Mouse (Mus musculus) splenic B cell, adult 2 months (primary cell): ENCODE data around the gene D3Ertd254e.

Source experiments
- DNase-seq: peaks from one replicate; pipeline ENCODE4 v3.0.0-alpha.2; 2011; ENCODE audit warnings: low read depth, low spot score
- H3K27me3 ChIP-seq: 2 replicates; pipeline ENCODE4 v1.6.1; 2012; ENCODE audit warnings: mild to moderate bottlenecking, low read length, moderate library complexity, mixed read lengths; ENCODE audit not compliant: control insufficient read depth, poor library complexity, insufficient read depth, severe bottlenecking
- H3K36me3 ChIP-seq: 2 replicates; pipeline ENCODE4 v1.6.1; 2012; ENCODE audit warnings: mild to moderate bottlenecking, low read length, moderate library complexity, mixed read lengths; ENCODE audit not compliant: control insufficient read depth, poor library complexity, insufficient read depth, severe bottlenecking

Gene D3Ertd254e

GRCm38 (mm10) chr3:36189243-36189642, 38.4 kb downstream of the D3Ertd254e start:
- DNase-seq, result no peak
- Histone ChIP-seq H3K27me3 (no peaks in the 10 kb centered on the region), H3K36me3 (no peaks in the 10 kb centered on the region)

DNA sequence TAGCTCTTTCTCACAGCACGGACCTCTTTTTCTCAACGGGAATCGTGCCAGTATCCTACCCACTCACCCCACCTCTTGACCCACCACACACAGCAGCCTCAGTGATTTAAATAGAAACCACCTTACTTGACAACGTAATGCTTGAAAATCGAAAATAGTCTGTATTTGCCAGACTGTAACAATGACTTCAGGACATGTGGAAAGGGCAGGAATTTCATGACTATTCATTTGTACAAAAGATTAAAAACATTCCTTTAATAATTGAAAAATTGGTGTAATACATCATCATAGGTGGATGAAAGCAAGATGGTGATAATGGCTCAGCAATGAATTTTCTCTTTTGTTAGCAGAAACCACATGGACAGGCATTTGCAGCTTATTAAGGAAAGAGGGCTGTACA, 50.3 kb downstream of the D3Ertd254e start:
- no peak for DNase-seq
- H3K27me3 ChIP-seq, result no peaks in the 10 kb centered on the region
- H3K36me3 ChIP-seq, result no peaks in the 10 kb centered on the region

GRCm38 (mm10) chr3:36202932-36203331, 52.1 kb downstream of the D3Ertd254e start:
- Histone ChIP-seq H3K27me3 (no peaks in the 10 kb centered on the region), H3K36me3 (no peaks in the 10 kb centered on the region)
- DNase-seq, result no peak

GRCm38 (mm10) chr3:36207520-36208264, 56.9 kb downstream of the D3Ertd254e start:
- no peaks in the 10 kb centered on the region for H3K36me3 ChIP-seq
- H3K27me3 ChIP-seq, result no peaks in the 10 kb centered on the region
- DNase-seq, result no peak

DNA sequence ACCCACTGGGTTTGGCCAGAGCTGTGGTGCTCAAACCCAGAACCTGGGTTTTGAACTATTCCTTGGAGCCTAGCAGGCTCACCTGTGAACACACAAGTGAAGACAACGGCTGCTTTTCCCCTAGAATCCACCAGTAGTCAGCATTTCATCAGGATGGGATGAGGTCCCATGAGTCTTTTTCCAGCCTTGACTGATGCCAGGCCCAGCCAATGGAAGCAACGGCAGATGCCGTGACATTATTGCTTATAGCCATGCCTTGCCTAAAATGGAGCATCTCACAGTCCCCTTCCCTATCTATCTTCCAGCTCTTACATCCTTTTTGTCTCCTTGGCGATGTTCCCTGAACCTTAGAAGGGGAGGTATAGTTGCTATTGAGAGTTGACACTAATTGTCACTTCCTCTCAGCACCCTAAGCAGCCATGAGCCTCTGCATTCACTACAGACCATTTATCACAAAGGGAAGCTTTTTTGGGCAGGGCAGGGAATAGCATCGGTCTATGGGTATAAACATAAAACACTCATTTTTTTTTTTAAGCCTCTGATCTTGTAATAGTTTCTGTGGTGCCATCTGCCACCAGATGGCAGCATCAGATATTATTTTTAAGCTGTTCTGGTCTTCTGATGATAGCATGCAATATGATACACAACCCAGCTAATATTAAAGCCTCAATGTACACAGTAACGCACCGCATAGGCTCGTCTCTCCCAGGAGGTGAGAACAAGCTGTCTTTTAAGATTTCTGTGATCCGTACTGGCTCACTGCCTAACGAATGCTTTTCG, 59.1 kb downstream of the D3Ertd254e start:
- H3K36me3 ChIP-seq, result no peaks in the 10 kb centered on the region
- H3K27me3 ChIP-seq, result no peaks in the 10 kb centered on the region
- DNase-seq, result peak; percentile 40

GRCm38 (mm10) chr3:36210939-36211338, 60.1 kb downstream of the D3Ertd254e start:
- H3K27me3 ChIP-seq, result no peaks in the 10 kb centered on the region
- DNase-seq, result no peak
- no peaks in the 10 kb centered on the region for H3K36me3 ChIP-seq

GRCm38 (mm10) chr3:36212758-36213157, 61.9 kb downstream of the D3Ertd254e start:
- DNase-seq, result no peak
- no peaks in the 10 kb centered on the region for H3K27me3 ChIP-seq
- no peaks in the 10 kb centered on the region for H3K36me3 ChIP-seq
